Mouse (Mus musculus) CD4-positive, CD25-positive, alpha-beta regulatory T cell (primary cell): Measurements from ENCODE around the gene Cfp. TPM values are rescaled to one million over a fixed set of nuclear protein-coding genes. Genes with fewer than 3 reads are reported as not detected.

ENCODE experiments used
- polyA plus RNA-seq: library from polyadenylated mRNA; unstranded; fragments of 100-300 nt; shearing (Covaris generic); gene quantifications from one replicate; pipeline ENCODE4 v1.2.1, GENCODE M21; 2017

The Cfp gene
- 5.4 TPM for polyA plus RNA-seq

DNA sequence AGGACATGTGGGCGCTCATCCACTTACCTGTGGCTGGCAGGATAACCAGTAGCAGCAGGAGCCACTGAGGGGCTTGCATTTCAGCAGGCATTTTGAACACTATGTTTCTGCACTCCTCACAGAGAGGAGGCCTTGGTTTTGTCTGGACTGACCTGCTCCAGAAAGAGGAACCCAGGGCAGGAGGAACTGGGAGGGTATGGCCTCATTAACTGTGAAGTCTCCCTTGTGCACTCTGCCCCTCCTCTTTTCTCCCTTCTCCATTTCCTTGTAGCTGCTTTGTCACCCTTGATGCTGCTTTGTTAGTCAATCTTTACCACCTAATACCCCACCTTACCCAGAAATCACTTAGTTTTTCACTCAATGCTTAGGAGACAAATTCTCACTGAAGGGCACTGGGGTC lies at the start of gene Cfp:
Gene Cfp (minus strand): TSS at position 192 of the 400 bp plus-strand sequence.

DNA sequence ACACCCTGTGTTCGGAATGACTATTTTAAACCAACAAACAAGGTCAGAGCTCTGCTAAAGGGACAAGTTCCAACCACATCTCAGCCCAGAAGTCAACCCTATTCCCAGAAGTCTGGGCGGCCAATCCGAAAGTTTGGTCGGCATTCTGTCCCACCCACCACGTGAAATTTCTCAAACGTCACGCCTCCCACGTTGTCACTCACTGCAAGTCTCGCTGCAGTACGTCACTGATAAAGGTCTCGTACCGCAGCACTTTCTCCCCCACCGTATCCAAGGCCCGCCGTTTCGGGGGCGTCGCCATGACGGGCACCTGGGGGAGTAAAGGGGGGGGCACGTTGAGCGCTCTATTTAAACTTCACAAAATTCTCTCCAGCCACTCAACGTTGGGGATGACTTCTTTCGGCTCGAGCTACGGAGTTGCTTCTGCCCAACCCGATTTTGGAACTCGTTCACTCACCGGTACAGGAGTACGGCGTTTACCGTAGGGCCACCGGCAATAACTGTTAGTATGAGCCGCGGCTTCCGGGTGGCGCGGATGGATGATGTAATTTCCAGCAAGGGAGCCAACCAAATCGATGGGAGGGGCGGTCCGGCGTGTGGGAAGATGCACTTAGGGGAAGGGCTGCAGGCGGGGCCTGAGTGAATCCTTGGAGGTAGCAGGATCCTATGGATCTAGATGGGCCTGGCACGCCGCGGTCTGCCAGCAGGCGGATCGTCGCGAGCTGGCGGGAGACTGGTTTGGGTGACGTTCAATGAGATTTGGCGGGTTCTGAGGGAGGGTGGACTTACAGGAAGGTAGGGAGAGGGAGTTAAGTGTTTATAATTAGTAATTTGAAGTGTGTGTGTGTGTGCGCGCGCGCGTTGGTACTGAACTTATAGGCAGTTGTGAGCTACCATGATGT lies 30.4 kb upstream of the Cfp start, which contains the start of gene Uxt:
Gene Uxt (minus strand): TSS at position 541 of the 902 bp plus-strand sequence.

DNA sequence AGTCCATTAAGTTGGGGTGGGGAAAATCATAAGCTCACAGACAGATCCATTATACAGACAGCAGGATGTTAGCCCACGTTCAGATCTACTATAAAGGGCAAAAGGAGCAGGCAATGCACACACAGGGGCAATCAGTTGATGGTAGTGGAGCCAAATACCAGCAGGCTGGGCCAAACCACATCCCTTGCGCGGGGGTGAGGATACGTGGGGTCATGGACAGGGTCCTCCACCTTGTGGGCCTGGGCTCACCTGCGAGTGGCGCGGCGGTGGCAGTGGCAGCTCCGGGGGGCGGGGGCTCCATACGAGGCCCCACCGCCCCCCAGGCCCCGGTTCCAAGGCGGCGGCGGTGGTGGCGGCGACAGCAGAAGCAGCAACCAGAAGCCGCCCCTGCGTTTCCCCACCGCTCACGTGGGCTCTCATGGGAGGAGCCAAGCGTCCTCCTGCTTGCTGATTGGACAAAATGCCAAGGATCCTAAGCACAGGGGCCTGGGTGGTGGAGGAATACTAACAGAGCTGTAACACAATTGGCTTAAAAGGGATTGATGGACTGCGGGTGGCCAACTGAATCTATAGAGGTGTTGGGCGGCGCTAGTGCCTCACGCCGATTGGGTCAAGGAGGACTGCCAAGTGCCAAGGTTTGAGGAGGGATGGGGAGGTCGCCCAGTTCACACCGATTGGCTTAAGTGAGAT lies 19.0 kb upstream of the Cfp start, which contains the start of gene Elk1:
Gene Elk1 (minus strand): TSS at position 418 of the 690 bp plus-strand sequence.

DNA sequence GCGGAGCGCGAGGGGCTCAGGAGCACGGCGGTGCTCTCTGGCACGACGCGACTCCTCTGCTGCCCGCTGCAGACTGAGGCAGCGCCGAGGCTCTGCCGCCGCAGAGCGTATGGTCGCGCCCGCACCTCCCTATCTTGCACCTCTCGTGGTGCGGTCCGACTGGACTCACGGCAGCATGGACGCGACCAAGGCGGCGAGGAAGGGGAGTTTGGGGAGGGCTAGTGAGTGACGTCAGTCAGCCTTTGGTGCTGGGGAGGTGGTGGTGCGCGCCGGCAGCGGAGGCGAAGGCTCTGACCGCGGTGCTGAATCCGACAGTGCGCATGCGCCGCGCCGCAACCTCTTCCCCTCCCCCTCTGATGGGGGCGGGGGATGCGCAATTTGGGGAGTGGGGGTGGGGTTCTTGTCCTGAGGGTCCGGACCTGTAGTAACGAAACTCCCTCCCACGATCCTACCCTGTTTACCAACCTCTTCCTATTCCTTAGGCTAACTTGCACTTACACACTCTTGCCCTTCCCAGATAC lies 10.5 kb downstream of the Cfp start, which contains the start of gene Syn1:
Gene Syn1 (minus strand): TSS at position 161 of the 521 bp plus-strand sequence.

Other genes starting within 250 kb of the Cfp start
- gene Cdk16, start 243.6 kb downstream of the Cfp start, polyA plus RNA-seq = 85.5 TPM
- gene Usp11, start 227.6 kb downstream of the Cfp start, polyA plus RNA-seq = 17.7 TPM
- gene Araf, start 133.7 kb downstream of the Cfp start, polyA plus RNA-seq = 171 TPM
- not detected for gene Timp1, start 61.4 kb downstream of the Cfp start, polyA plus RNA-seq
- 0.05 TPM for gene Syn1, start 10.6 kb downstream of the Cfp start, polyA plus RNA-seq
- 10.2 TPM for gene Elk1, start 19.1 kb upstream of the Cfp start, polyA plus RNA-seq
- gene Uxt, start 30.5 kb upstream of the Cfp start, polyA plus RNA-seq = 41.4 TPM
- gene Zfp182, start 130.8 kb upstream of the Cfp start, polyA plus RNA-seq = 14.0 TPM
- gene Spaca5, start 136.9 kb upstream of the Cfp start, polyA plus RNA-seq = not detected
- gene Zfp300, start 158.0 kb upstream of the Cfp start, polyA plus RNA-seq = 1.7 TPM
- gene Ssxa1, start 184.3 kb upstream of the Cfp start, polyA plus RNA-seq = not detected
- not detected for gene Gm21876, start 244.1 kb upstream of the Cfp start, polyA plus RNA-seq